Mouse (Mus musculus) liver, embryonic 11.5 days (tissue): Measurements from ENCODE around the gene Cacna1g. TPM values are rescaled to one million over a fixed set of nuclear protein-coding genes. Genes with fewer than 3 reads are reported as not detected.
A peak's percentile ranks its signal among the peaks of the same experiment; 100 is the strongest.

Experiments used
- ATAC-seq: fragments of 200-750 bp; cut with Nextera tagmentation; replicated peaks from 2 replicates; pipeline ENCODE4 v1.8.0; 2017; ENCODE audit warnings: moderate number of reproducible peaks, mild to moderate bottlenecking, moderate TSS enrichment, moderate library complexity; ENCODE audit not compliant: low FRiP score
- DNase-seq: peaks from one replicate; pipeline ENCODE4 v3.0.0-alpha.2; 2017; ENCODE audit warnings: low spot score
- H3K27ac ChIP-seq: fragments of 300-500 bp; sonication (generic); 2 replicates; pipeline ENCODE4 v1.5.1; 2014; ENCODE audit warnings: mild to moderate bottlenecking, low read depth, low read length, control low read depth
- H3K27me3 ChIP-seq: fragments of 300-500 bp; sonication (generic); replicated peaks from 2 replicates; pipeline ENCODE4 v1.6.1; 2014; ENCODE audit warnings: low read length, mixed read lengths; ENCODE audit not compliant: control insufficient read depth, insufficient read depth
- H3K36me3 ChIP-seq: fragments of 300-500 bp; sonication (generic); 2 replicates; pipeline ENCODE4 v1.6.1; 2014; ENCODE audit warnings: mild to moderate bottlenecking, low read length, moderate library complexity, mixed read lengths; ENCODE audit not compliant: control insufficient read depth, insufficient read depth
- H3K4me1 ChIP-seq: fragments of 300-500 bp; sonication (generic); replicated peaks from 2 replicates; pipeline ENCODE4 v1.6.1; 2014; ENCODE audit warnings: low read length, mixed read lengths; ENCODE audit not compliant: control insufficient read depth, insufficient read depth
- H3K4me2 ChIP-seq: fragments of 300-500 bp; sonication (generic); 2 replicates; pipeline ENCODE4 v1.6.1; 2014; ENCODE audit warnings: mild to moderate bottlenecking, control low read depth, moderate library complexity
- H3K4me3 ChIP-seq: fragments of 300-500 bp; sonication (generic); 2 replicates; pipeline ENCODE4 v1.5.1; 2014; ENCODE audit warnings: low read depth, low read length, control low read depth
- H3K9ac ChIP-seq: fragments of 300-500 bp; sonication (generic); 2 replicates; pipeline ENCODE4 v1.6.1; 2014; ENCODE audit warnings: low read depth, low read length, control low read depth
- H3K9me3 ChIP-seq: fragments of 300-500 bp; sonication (generic); 2 replicates; pipeline ENCODE4 v1.6.1; 2016; ENCODE audit warnings: low read length, inconsistent platforms, mixed read lengths; ENCODE audit not compliant: control insufficient read depth
- WGBS: fragments of 180-500 bp; shearing (Covaris S2); extraction: QIAGEN DNeasy Blood & Tissue Kit; methylation state at CpG from one replicate; pipeline ENCODE4 v1.1.7; 2014; 5-methylcytosine and 5-hydroxymethylcytosine counted together
- polyA plus RNA-seq: library from polyadenylated mRNA; unstranded; fragments of >200 nt; fragmentation: Nextera tagmentation; extraction: Ambion mirVana; gene quantifications from 2 replicates; pipeline ENCODE4 v1.2.1, GENCODE M21; 2014

The Cacna1g gene
- polyA plus RNA-seq, 1 experiment from 2014 or later, result 2.7 TPM

- no peak overlapping the region for H3K4me3 ChIP-seq
- no peak overlapping the region for H3K4me2 ChIP-seq
- no peak for ATAC-seq
- H3K27ac ChIP-seq, result no peak overlapping the region
- no peak overlapping the region for H3K9ac ChIP-seq
- H3K4me1 ChIP-seq, result no peaks in the 10 kb centered on the region; the same call in 1 of the 2 replicates
- 32% methylated on average over 19 of the region's 19 CpGs for WGBS
- H3K27me3 ChIP-seq, result peaks cover 55% of the 10 kb centered on the region
- no peak for DNase-seq
- H3K9me3 ChIP-seq, result no peaks in the 10 kb centered on the region
- no peaks in the 10 kb centered on the region for H3K36me3 ChIP-seq
These were observed 24.3 kb upstream of the Cacna1g start for GRCm38 (mm10) chr11:94498093-94498996.

- Histone ChIP-seq H3K36me3 (no peaks in the 10 kb centered on the region), H3K4me3 (no peak overlapping the region), H3K27me3 (peaks cover 63% of the 10 kb centered on the region), H3K9me3 (no peaks in the 10 kb centered on the region), H3K27ac (no peak overlapping the region), H3K4me2 (no peak overlapping the region), H3K4me1 (no peaks in the 10 kb centered on the region; the same call in none of the 2 replicates), H3K9ac (no peak overlapping the region)
- DNase-seq (no peak), ATAC-seq (no peak)
- WGBS, result 70% methylated on average over 3 of the region's 3 CpGs
These were observed 21.4 kb upstream of the Cacna1g start for GRCm38 (mm10) chr11:94495415-94495814.

GRCm38 (mm10) chr11:94491749-94492099 lies 17.7 kb upstream of the Cacna1g start:
- Histone ChIP-seq H3K27me3 (peaks cover 49% of the 10 kb centered on the region), H3K36me3 (no peaks in the 10 kb centered on the region), H3K4me2 (peak overlapping the region; percentile 71), H3K9ac (no peak overlapping the region), H3K4me1 (no peaks in the 10 kb centered on the region; the same call in 1 of the 2 replicates), H3K4me3 (peak overlapping the region; percentile 50; the same call in 1 of the 2 replicates), H3K27ac (no peak overlapping the region), H3K9me3 (no peaks in the 10 kb centered on the region)
- 47% methylated on average over 7 of the region's 7 CpGs for WGBS
- ATAC-seq (no peak), DNase-seq (no peak)

GRCm38 (mm10) chr11:94491035-94491748 lies 17.2 kb upstream of the Cacna1g start:
- ATAC-seq (no peak), DNase-seq (no peak)
- H3K27ac ChIP-seq, result no peak overlapping the region
- H3K27me3 ChIP-seq, result peaks cover 49% of the 10 kb centered on the region
- H3K4me3 ChIP-seq, result peak overlapping the region; percentile 50
- no peaks in the 10 kb centered on the region; the same call in 1 of the 2 replicates for H3K4me1 ChIP-seq
- no peaks in the 10 kb centered on the region for H3K36me3 ChIP-seq
- H3K9ac ChIP-seq, result peak overlapping the region; percentile 59
- peak overlapping the region; percentile 71 for H3K4me2 ChIP-seq
- 7% methylated on average over 55 of the region's 55 CpGs for WGBS
- H3K9me3 ChIP-seq, result no peaks in the 10 kb centered on the region

GRCm38 (mm10) chr11:94489745-94490144 lies 15.7 kb upstream of the Cacna1g start:
- 42% methylated on average over 4 of the region's 4 CpGs for WGBS
- Histone ChIP-seq H3K4me3 (no peak overlapping the region), H3K4me1 (no peaks in the 10 kb centered on the region; the same call in 1 of the 2 replicates), H3K9me3 (no peaks in the 10 kb centered on the region), H3K9ac (no peak overlapping the region), H3K36me3 (no peaks in the 10 kb centered on the region), H3K27me3 (peaks cover 60% of the 10 kb centered on the region), H3K4me2 (no peak overlapping the region), H3K27ac (no peak overlapping the region)
- DNase-seq (no peak), ATAC-seq (no peak)

GRCm38 (mm10) chr11:94488767-94489533 lies 15.0 kb upstream of the Cacna1g start:
- no peak overlapping the region for H3K4me3 ChIP-seq
- H3K27ac ChIP-seq, result no peak overlapping the region
- no peaks in the 10 kb centered on the region for H3K9me3 ChIP-seq
- no peaks in the 10 kb centered on the region for H3K36me3 ChIP-seq
- no peak overlapping the region for H3K4me2 ChIP-seq
- no peak for ATAC-seq
- peaks cover 61% of the 10 kb centered on the region for H3K27me3 ChIP-seq
- H3K4me1 ChIP-seq, result no peaks in the 10 kb centered on the region; the same call in 1 of the 2 replicates
- no peak overlapping the region for H3K9ac ChIP-seq
- DNase-seq, result no peak
- WGBS, result 78% methylated on average over 11 of the region's 11 CpGs

GRCm38 (mm10) chr11:94486001-94486400 lies 12.0 kb upstream of the Cacna1g start, which contains the start of gene Spata20:
Gene Spata20 (minus strand): TSS chr11:94486179.
- WGBS, result 4% methylated on average over 24 of the region's 24 CpGs
- H3K27me3 ChIP-seq, result peaks cover 43% of the 10 kb centered on the region
- peak; percentile 79 for DNase-seq
- no peak within 1 kb of the TSS for H3K4me3 ChIP-seq
- H3K9ac ChIP-seq, result no peak within 1 kb of the TSS
- no peak within 1 kb of the TSS for H3K27ac ChIP-seq
- H3K4me1 ChIP-seq, result no peaks in the 10 kb centered on the region
- no peaks in the 10 kb centered on the region for H3K9me3 ChIP-seq
- peak; percentile 56; the same call in 1 of the 2 replicates for ATAC-seq
- H3K4me2 ChIP-seq, result peak within 1 kb of the TSS; percentile 18; the same call in 1 of the 2 replicates
- H3K36me3 ChIP-seq, result no peaks in the 10 kb centered on the region

GRCm38 (mm10) chr11:94485223-94485622 lies 11.2 kb upstream of the Cacna1g start:
- Histone ChIP-seq H3K27me3 (peaks cover 38% of the 10 kb centered on the region), H3K4me1 (no peaks in the 10 kb centered on the region)
- 66% methylated on average over 5 of the region's 5 CpGs for WGBS

More at GRCm38 (mm10) chr11:94485223-94485622, 11.2 kb upstream of the Cacna1g start:
- H3K4me2 ChIP-seq, result no peak overlapping the region
- DNase-seq (no peak), ATAC-seq (no peak)
- no peak overlapping the region for H3K27ac ChIP-seq
- no peak overlapping the region for H3K4me3 ChIP-seq
- no peak overlapping the region for H3K9ac ChIP-seq
- no peaks in the 10 kb centered on the region for H3K9me3 ChIP-seq
- no peaks in the 10 kb centered on the region for H3K36me3 ChIP-seq
